Mouse (Mus musculus) spleen, postnatal 10 days (tissue): ENCODE measurements at regions not wholly inside any gene's neighbourhood (a gene's known extent, or its start where the extent isn't known, plus 50 kb on each side); places are given as distances from the start of the nearest gene placed in this dataset.
A peak's percentile ranks its signal among the peaks of the same experiment; 100 is the strongest.

Experiments used
- DNase-seq, 2 experiments: peaks; one replicate each; pipeline ENCODE4 v3.0.0; 2021 to 2022; ENCODE audit warnings: low spot score in 2 of 2

DNA sequence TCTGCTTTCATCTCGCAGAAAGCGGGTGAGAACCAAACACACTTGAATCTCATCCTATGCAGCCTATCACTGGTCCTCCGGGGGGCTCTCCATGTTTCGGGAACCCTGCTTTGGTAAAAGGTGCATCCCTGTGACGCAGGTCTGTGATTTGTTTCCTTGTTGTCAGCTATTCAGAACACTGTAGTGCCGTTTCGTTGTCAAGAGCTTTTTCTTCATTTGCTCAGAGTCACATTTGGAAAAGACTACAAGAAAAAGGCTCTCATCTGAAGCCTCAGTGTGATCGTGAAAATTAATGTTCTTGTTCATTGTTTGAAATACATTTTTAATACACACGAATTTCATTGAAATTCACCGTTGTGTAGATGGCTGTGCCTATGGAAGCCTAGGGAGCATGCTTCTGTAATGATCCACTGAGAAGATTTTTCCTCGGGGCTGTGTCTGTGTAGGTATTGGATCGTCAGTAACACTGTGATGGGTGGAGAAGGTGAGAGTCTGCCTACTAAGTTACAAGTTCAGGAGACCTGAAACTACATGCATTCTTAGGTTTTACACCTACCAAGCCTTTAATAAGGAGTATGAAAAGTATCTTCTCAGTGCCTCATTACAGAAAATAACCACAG lies 112.0 kb upstream of the Paqr3 start:
- no peak for DNase-seq

DNA sequence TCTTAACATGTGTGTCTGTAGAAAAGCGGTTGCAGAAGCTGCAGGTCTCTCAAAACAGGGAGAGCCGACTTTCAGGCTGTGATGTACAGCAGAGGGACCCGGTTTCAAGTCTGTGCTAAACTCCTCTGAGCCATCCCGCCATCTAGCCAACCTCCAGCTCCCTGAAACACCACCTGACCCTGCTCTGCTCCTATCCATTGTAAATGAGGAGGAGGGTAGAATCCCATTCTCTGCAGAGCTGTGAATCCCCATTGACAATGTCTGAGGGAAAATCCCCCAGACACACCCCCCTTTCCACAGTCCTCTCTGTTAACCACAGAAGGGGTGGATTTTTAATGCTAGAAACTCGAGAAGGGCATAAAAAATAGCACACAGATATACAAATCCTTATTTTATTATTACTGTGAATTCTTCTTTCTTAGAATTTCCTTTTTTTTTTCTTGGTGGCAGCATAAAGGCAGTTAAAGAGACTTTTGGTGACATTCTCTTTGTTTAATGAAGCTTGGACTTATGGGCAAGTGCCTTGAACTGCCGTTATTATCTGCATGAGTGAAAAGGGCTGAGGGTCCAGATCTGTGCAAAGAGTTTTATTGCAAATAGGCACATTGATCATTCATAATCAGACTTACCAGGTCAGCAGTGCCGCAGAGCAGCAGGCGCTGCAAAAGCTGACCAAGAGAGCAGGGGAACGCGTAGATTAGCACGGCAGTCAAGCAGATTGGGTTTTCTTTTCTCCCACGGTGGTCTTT lies 111.3 kb upstream of the Paqr3 start:
- no peak for DNase-seq

DNA sequence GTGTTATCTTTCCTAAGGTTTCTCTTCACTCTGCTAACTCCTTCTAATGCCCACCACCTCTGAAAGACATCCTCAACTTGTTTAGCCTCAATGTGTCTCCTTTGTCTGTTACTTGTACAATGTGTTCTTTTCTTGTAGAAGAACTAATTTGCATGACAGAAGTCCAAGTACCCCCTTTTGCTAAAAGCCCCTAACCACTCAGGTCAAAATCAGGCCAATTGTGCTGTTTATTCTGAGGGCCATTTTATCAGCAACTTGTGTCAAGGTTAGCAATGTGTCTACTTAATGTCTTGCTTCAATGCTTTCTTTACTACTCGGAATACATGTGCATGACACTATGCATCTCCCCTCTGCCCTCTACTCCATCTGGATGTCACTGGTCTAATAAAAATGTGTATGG lies 107.3 kb upstream of the Paqr3 start:
- DNase-seq: no peak

DNA sequence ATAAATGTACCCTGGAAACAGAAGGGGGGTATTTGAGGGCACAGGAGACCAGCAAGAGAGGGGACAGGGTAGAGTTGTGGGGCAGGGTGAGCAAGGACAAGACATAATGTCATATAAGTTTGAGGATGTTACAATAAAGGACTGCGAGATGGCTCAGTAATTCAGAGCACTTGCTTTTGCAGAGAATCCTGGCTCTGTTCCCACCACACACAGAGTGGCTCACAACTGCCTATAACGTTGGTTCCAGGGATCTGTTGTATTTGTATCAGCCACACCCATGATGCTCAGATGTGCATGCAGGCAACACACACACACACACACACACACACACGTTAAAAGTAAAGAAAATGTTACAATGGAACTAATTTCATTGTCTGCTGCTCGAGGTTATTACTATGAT lies 94.2 kb upstream of the Paqr3 start:
- no peak for DNase-seq

DNA sequence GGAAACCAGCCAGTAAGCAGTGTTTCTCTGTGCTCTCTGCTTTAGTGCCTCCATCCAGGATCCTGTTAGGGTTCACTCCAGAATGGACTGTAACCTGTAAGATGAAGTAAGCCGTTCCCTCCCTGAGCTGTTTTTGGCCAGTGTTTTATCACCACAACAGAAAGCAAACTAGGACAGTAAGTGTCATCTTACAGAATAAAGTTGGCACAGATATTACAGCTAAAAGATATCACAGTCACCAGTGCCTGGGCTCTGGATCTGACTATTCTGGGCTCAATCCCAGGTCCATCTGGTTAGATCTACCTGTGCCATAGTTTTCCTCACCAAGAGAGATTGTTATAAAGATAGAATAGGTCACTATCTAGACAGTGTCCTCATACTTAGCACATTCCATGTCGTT lies 92.9 kb upstream of the Paqr3 start:
- no peak for DNase-seq

DNA sequence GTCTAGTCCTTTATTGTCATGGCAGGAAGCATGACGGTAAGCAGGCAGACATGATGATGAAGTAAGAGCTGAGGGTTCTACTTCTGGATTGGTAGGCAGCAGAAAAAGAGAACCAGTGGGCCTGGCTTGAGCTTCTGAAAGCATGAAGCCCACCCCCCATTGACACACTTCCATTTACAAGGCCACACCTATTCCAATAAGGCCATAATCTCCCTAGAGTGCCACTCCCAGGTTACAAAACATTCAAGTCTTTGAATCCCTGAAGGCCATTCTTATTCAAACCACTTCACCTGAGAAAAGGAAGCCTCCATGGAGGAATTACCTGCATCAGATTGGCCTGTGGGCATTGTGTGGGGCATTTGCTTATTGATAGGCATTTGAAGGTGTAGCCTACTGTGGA lies 92.2 kb upstream of the Paqr3 start:
- no peak for DNase-seq

DNA sequence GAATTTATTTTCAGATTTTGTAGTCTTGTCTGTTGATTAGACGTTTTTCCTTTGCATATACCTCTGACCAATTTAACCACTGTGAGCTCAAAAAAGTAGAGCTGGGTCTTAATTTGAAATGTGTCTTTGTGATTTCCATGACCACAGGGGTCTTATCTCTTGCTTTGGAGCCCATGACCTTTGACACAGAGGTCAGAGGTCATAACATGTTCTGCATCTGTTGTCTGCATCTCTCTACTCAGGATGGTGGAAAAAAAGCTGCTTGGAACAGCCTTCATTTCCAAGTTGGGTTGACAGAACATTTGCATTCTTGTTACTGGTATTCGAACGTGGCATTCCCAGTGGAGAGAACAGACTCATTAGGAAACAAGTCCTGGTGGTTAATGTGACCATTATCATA lies 91.2 kb upstream of the Paqr3 start:
- DNase-seq: no peak

DNA sequence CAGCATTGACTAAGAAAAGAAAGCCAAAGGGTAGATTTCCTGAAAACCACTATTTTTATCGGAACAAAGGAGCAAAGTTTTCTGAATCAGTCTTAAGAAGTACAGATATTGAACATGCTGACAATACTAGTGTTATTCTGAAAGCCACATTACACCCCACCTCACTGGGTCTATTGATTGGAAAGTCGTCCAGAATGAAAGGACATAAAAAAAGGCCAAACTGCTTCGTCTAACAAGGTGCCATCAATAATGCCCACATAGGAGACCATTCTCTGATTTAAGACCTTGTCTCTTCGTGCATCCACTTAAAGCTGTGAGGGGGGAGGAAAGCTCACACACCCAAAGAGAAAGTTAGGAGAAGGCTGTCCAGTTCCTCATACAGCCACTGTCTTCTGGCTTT lies 89.3 kb upstream of the Paqr3 start:
- DNase-seq: no peak

DNA sequence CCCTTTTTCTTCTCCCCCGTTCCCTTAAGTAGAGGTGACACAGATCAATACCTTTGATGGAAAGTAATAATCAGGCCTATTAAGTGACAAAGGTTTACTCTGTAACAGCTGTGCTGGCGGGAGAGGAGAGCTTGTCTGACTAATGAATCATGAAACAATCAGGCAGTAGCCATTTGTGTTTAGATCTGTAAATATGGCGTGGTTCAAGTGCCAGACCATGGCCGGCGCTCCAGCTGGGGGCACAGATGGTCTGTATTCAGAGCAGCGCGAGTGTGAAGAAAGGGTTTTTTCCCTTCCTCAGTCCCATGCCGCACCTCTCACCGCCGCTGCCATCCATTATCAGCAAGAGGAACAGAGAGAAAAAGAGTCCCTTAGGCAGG lies 83.9 kb upstream of the Paqr3 start:
- DNase-seq: peak in 1 of 2 experiments; percentile 13

DNA sequence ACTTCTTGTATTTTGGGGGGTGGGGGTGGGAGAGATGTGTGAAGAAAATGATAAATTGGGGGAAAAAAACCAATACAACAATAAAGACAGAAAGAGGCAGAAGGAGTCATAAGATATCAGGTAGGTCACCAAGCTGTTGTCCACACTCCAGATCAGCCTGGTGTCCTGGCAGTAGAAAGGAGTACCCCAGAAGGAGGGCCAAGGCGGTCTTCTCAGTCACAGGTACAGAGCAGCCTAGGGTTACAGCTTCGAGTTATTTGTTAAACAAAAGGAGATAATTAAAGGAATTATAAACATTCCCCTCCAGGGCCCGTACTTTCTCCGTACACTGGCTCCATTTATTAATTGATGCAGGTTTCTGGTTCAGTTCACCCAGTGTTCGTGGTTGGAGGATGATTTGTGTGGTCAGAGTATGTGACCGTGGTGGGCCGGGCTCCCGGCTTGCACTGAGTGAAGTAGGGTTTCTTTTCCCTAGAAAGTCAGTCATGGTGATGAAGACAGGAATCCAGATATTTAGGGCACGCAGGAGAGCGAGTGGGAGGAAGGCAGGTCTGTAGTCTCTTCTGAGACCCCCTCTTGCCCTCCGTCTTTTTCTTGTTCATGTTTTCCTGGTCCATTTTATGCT lies 83.4 kb upstream of the Paqr3 start:
- DNase-seq: no peak

DNA sequence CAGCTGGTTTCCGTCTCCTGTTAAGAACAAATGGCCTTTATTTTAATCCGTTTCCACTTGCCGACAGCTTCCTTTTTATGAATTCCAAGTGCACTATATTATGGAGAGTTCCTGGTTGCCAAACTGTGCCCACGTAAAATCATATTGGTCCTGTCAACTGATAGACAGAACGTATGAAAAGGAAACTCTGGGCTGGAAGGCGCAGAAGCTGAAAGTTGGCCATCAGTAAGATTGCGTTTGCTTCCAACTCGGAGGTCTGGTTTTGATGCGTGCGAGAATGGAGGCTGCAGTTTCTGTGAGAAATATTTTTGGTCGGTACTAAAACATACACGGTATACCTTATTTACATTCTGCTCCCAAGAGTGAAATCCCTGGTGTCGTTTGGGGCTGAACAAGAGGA lies 81.3 kb upstream of the Paqr3 start:
- no peak for DNase-seq

DNA sequence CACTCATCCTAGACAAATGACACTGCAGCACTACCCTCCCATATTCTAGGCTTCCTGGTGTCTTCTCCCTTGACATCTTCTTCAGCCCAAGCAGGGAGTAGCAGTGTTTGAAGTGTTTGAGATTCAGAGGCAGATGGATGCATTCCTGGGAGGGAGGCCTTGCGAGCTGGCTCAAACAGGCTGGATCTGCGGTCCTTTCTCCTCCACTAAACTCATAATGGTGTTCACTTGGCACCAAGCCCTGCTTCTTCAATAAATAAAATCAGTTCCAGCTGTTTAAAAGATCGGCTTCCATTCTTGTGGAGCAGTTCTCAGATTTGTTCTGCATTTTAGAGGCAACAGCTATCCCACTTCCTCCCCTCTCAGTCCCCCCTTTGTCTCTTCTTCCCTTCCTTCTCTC lies 79.3 kb upstream of the Paqr3 start:
- DNase-seq: no peak

DNA sequence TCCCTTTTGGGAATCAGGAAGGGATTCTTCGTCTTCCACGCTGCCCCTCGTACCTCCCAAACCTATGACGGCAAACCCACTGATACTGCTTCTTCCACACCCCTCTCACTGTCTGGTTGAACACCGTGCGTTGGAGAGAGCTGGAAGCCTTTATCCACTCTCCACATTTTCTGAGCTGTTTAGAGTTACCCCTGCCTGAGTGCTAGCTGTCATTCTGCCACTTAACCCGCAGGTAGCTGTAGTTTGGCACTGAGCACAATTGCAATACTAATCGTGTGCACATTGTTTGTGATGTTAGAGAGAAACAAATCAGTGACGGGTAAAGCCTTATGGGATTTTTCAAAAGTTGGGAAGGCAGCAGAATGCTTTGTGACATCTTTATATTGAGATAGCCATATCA lies 73.1 kb upstream of the Paqr3 start:
- DNase-seq: no peak

DNA sequence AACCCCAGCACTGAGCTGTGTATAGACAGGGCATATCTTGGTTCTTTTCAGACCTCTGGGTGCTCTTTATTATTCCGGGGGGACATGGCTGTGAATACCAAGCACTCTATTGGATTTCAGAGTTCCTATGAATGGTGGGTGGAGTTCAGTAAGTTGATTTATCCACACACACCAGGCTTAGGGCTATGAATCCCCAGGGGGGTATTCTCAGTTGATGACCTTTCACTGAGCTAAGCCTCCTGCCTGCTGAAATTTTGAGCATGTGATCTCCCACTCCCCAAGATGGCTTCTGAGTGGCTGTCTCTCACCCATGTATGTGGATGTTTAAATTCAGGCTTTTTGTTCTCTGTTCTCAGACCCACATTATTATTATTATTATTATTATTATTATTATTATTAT lies 69.9 kb upstream of the Paqr3 start:
- no peak for DNase-seq

DNA sequence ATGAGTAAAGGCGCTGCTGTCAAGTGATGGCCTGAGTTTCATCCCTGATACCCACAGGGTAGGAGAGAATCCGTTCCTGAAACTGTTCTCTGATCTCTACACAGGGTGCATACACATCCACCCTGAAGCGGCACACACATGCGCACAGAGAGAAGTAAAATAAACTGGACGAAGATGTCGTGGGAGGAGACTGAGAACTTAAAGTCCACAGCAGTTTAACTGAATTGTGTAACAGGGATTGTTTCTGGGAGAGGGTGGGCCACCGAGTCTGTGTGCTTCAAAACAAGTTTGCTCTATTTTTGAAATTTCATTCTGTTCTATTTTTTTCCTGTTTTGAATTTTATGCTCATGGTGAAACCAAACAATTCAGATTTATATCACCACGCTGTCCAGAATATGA lies 63.0 kb upstream of the Paqr3 start:
- DNase-seq: no peak

DNA sequence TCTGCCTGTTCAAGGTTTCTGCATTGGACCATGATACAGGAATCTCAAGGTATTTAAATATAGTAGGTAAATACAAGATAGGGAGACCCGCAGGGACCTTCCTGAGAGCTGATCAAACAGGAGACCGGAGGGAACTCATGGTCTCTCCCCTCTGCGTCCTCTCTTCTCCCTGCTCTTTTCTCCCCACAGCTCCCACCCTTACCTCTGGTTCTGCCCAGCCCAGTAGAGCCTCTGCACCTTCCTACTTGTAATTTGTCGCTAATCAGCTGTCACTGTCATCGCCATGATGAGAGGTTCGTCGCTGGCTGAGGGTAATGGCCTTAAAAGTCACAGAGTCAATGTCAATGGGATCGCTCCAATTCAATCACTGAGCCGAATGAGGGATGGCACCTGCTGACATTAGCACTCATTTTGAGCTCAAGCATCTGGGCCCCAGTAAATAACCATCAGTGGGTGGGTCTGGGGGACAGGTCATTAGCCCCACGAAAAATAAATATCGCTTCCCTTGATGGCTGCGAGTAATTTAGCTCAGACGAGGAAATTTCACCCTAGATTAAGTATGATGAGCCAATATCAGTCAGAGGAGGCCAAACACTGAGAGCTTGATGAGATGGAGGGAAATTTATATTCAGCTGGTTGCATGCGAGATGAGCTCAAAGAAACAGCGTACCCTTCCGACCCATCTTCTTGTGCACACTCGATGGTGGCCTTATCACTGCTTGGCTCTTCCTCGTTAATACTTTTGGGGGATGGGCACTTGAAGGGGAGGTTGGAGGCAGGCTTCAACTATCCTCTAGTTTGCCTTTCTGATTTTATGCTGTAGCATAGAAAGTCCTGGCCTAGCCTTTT lies 56.2 kb upstream of the Paqr3 start:
- no peak for DNase-seq

DNA sequence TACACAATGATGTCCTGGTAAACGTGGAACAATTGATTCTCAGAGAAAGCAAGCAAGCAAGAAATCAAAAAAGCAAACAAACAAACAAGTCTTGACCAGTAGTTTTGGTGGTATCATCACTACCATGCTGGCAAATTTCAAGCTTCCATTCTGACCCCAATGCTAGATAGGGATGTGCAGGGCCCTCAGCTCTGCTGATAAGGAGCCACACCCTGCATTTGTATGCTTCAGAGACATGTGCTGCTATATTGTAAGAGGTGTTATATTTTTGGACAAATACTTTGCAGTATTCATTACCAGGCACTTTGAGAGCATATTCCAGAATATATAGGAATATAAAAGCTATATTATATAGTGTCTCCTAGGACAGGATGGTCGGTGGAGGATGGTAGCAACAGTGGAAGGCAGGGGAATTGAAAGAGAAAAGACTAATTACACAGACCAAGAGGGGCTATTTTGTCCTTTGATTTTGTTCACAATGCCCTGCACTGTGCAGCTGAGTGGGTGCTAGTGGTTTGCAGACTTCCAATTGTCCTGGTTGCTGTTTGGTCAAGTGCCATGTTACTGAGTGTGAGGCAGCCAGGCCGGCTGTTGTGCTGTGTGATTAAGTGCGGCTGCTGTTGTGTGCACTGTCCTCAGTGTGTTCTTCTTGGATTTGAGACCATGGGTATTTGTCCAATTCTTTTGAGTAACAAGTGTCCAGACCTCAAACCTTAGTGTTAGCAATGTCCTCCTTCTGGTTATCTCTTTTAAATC lies 54.9 kb upstream of the Paqr3 start:
- DNase-seq: no peak
